Comparison of ENCODE assay signal across 8 mouse cellular contexts in genomic region chr2:128128532-128128931, GRCm38 (mm10). TPM values are rescaled to one million over a fixed set of nuclear protein-coding genes. Genes with fewer than 3 reads are reported as not detected.
DNase-seq lines count a peak whose midpoint lies in the region; ATAC-seq and TF ChIP-seq lines count a peak whose summit lies in the region.

No protein-coding gene starts in this region.

- TF ChIP-seq CTCF in hindbrain, postnatal 0 days (IDR thresholded peaks at IDR 0.05; ENCODE audit: low read depth) = no peak

- H3K4me1 ChIP-seq in kidney, embryonic 16.5 days (ENCODE audit: insufficient read depth, low read length) = peaks cover 37% of the 10 kb centered on the region
- peaks cover 26% of the 10 kb centered on the region for H3K4me1 ChIP-seq in embryonic facial prominence, embryonic 14.5 days (ENCODE audit: control insufficient read depth, insufficient read depth, low read length)
- peaks cover 12% of the 10 kb centered on the region; the same call in 1 of the 2 replicates for H3K4me1 ChIP-seq in hindbrain, postnatal 0 days (ENCODE audit: insufficient read depth, low read length)
- H3K4me1 ChIP-seq in midbrain, embryonic 15.5 days = peaks cover 45% of the 10 kb centered on the region

- no peak for DNase-seq in kidney, postnatal 36 days
- no peak for DNase-seq in embryonic facial prominence, embryonic 14.5 days (ENCODE audit: low spot score)
- no peak for DNase-seq in hindbrain, postnatal 0 days (ENCODE audit: low spot score)
- DNase-seq in ovary, postnatal 36 days (ENCODE audit: low spot score) = no peak
- no peak for DNase-seq in T-cell, adult 2 months (ENCODE audit: low spot score)
- DNase-seq in left cerebral cortex, postnatal 36 days (ENCODE audit: low spot score in 2 of 2) = no peak

- WGBS in kidney, embryonic 16.5 days = 23% methylated on average over 10 of the region's 10 CpGs
- 15% methylated on average over 10 of the region's 10 CpGs for whole genome bisulfite sequencing in embryonic facial prominence, embryonic 14.5 days
- 37% methylated on average over 10 of the region's 10 CpGs for WGBS in hindbrain, postnatal 0 days
- WGBS in midbrain, embryonic 15.5 days = 12% methylated on average over 10 of the region's 10 CpGs

- intact Hi-C loops in left cerebral cortex, postnatal 36 days (cut with DNase I) = loop anchor here (10.0 kb wide), 1 partner anchor 186 kb away; no protein-coding TSS in a partner anchor

- H3K4me3 ChIP-seq in kidney, embryonic 16.5 days (ENCODE audit: low read length) = peak overlapping the region; percentile 79
- peak overlapping the region; percentile 80 for H3K4me3 ChIP-seq in embryonic facial prominence, embryonic 14.5 days (ENCODE audit: low read depth, low read length)
- H3K4me3 ChIP-seq in hindbrain, postnatal 0 days (ENCODE audit: low read length) = peak overlapping the region; percentile 54
- peak overlapping the region; percentile 84 for H3K4me3 ChIP-seq in midbrain, embryonic 15.5 days

- peak overlapping the region; percentile 95 for H3K4me2 ChIP-seq in kidney, embryonic 16.5 days (replicated peaks; ENCODE audit: low read depth, low read length)
- H3K4me2 ChIP-seq in embryonic facial prominence, embryonic 14.5 days (ENCODE audit: low read depth, low read length) = peak overlapping the region; percentile 98
- H3K4me2 ChIP-seq in hindbrain, postnatal 0 days (ENCODE audit: low read depth, low read length) = peak overlapping the region; percentile 83
- peak overlapping the region; percentile 99 for H3K4me2 ChIP-seq in midbrain, embryonic 15.5 days

- H3K9ac ChIP-seq in kidney, embryonic 16.5 days (replicated peaks; ENCODE audit: low read length) = peak overlapping the region; percentile 88
- H3K9ac ChIP-seq in embryonic facial prominence, embryonic 14.5 days (ENCODE audit: low read depth, low read length) = peak overlapping the region; percentile 79
- H3K9ac ChIP-seq in hindbrain, postnatal 0 days (replicated peaks; ENCODE audit: low read length) = no peak overlapping the region
- H3K9ac ChIP-seq in midbrain, embryonic 15.5 days = 0 out of 2 replicates have a peak overlapping the region, but pooled peaks have one; percentile 52

- H3K27me3 ChIP-seq in kidney, embryonic 16.5 days (ENCODE audit: insufficient read depth, low read length) = peaks cover 10% of the 10 kb centered on the region; the same call in 1 of the 2 replicates
- H3K27me3 ChIP-seq in embryonic facial prominence, embryonic 14.5 days (replicated peaks; ENCODE audit: control insufficient read depth, insufficient read depth, low read length) = peaks cover 17% of the 10 kb centered on the region
- H3K27me3 ChIP-seq in hindbrain, postnatal 0 days (ENCODE audit: insufficient read depth, low read length) = no peaks in the 10 kb centered on the region
- H3K27me3 ChIP-seq in midbrain, embryonic 15.5 days (replicated peaks) = peaks cover 10% of the 10 kb centered on the region

- ATAC-seq in kidney, embryonic 16.5 days (ENCODE audit: low FRiP score, low TSS enrichment) = no peak
- ATAC-seq in embryonic facial prominence, embryonic 14.5 days (ENCODE audit: low read depth) = no peak
- ATAC-seq in hindbrain, postnatal 0 days = no peak
- ATAC-seq in midbrain, embryonic 15.5 days (replicated peaks) = no peak

- H3K36me3 ChIP-seq in kidney, embryonic 16.5 days (ENCODE audit: insufficient read depth, low read length) = peaks cover 18% of the 10 kb centered on the region
- H3K36me3 ChIP-seq in embryonic facial prominence, embryonic 14.5 days (ENCODE audit: control insufficient read depth, insufficient read depth, low read length) = peaks cover 17% of the 10 kb centered on the region
- H3K36me3 ChIP-seq in hindbrain, postnatal 0 days (ENCODE audit: insufficient read depth, low read length) = no peaks in the 10 kb centered on the region; the same call in 1 of the 2 replicates
- H3K36me3 ChIP-seq in midbrain, embryonic 15.5 days (replicated peaks) = no peaks in the 10 kb centered on the region

- no peaks in the 10 kb centered on the region for H3K9me3 ChIP-seq in kidney, embryonic 16.5 days (ENCODE audit: low read length)
- no peaks in the 10 kb centered on the region for H3K9me3 ChIP-seq in embryonic facial prominence, embryonic 14.5 days (ENCODE audit: control insufficient read depth, low read length)
- no peaks in the 10 kb centered on the region for H3K9me3 ChIP-seq in hindbrain, postnatal 0 days (ENCODE audit: low read length)
- no peaks in the 10 kb centered on the region for H3K9me3 ChIP-seq in midbrain, embryonic 15.5 days

- no peak overlapping the region for H3K27ac ChIP-seq in kidney, embryonic 16.5 days (ENCODE audit: low read length)
- peak overlapping the region; percentile 92 for H3K27ac ChIP-seq in embryonic facial prominence, embryonic 14.5 days (replicated peaks; ENCODE audit: low read depth, low read length)
- H3K27ac ChIP-seq in hindbrain, postnatal 0 days = no peak overlapping the region
- H3K27ac ChIP-seq in midbrain, embryonic 15.5 days = no peak overlapping the region

RNA-seq across cellular contexts. Expression of gene Bcl2l11, which starts 2.7 kb away (rescaled TPM):
- 25.6 and 28.2 TPM in 2 replicates for polyA plus RNA-seq in kidney, embryonic 16.5 days (2015; fragmentation: Nextera tagmentation; extraction: Ambion mirVana)
- polyA plus RNA-seq in embryonic facial prominence, embryonic 14.5 days (2014; fragmentation: Nextera tagmentation; extraction: Ambion mirVana) = 13.3 and 15.0 TPM in 2 replicates
- total RNA-seq in hindbrain, postnatal 0 days (2014; rRNA removed) = 11.3 and 15.9 TPM in 2 replicates
- polyA plus RNA-seq in hindbrain, postnatal 0 days (2015; fragmentation: Nextera tagmentation; extraction: Ambion mirVana) = 7.8 and 7.9 TPM in 2 replicates
- 11.8 and 12.0 TPM in 2 replicates for polyA plus RNA-seq in midbrain, embryonic 15.5 days (2015; fragmentation: Nextera tagmentation; extraction: Ambion mirVana)
- total RNA-seq in left cerebral cortex, postnatal 36 days (2021) = 1 to 10 TPM; 6.2 to 7.1 TPM
